Mouse (Mus musculus) stomach, postnatal 0 days (tissue): ENCODE measurements around the gene Armc2.

Experiments used
- CTCF ChIP-seq: IDR thresholded peaks from 2 replicates; pipeline ENCODE4 v1.5.1; 2016; ENCODE audit warnings: antibody characterized with exemption, low read depth, mild to moderate bottlenecking, moderate library complexity
- EP300 ChIP-seq: optimal IDR thresholded peaks from 2 replicates; pipeline ENCODE3; 2016; ENCODE audit warnings: antibody characterized with exemption

DNA sequence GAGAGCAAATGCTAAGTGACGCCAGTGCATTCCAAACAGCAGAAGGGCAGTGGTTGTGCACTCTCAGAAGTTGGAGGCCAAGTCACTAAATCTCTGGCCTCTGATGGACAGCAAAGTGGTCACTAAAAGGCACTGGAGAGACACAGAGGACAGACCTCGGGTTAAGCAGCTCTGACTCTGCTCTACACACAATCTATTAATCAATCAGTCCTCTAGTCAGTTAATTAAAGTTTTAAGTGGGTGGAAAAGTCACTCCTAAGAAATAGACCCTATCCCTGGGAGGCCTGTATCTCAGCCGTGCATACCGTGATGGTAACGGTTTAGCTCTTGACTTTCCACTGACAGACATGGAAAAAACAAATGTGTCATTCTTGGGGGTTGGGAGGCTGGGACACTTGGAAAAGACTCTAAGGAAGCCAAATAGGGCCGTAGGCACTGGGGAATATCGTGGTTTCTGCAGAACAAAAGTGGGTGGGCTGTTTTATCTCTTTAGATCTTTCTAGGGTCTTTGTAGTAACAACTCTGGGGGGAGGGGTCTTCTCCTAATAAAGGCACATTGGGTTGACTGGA, 19.1 kb upstream of the Armc2 start:
- TF ChIP-seq CTCF (no peak), EP300 (no peak)
